Mouse (Mus musculus): ENCODE measurements around the gene Scaf8. TPM values are rescaled to one million over a fixed set of nuclear protein-coding genes. Genes with fewer than 3 reads are reported as not detected.

The Scaf8 gene
- total RNA-seq, 2 experiments from 2014 or later, result 52.9 to 61.2 TPM

- ATAC-seq (replicated peaks; ENCODE audit: low FRiP score, low TSS enrichment, poor library complexity, severe bottlenecking), result no peak
These were observed 128.9 kb downstream of the Scaf8 start for GRCm38 (mm10) chr17:3243672-3244071.

- no peak for ATAC-seq (replicated peaks; ENCODE audit: low FRiP score, low TSS enrichment, poor library complexity, severe bottlenecking)
These were observed 130.3 kb downstream of the Scaf8 start for GRCm38 (mm10) chr17:3244881-3245739.

- ATAC-seq (replicated peaks; ENCODE audit: low FRiP score, low TSS enrichment, poor library complexity, severe bottlenecking), result peak; percentile 92
These were observed 132.0 kb downstream of the Scaf8 start for GRCm38 (mm10) chr17:3246665-3247370.

Other genes starting within 250 kb of the Scaf8 start
- 1.3 and 2.0 TPM in 2 replicates for gene Tiam2, start 211.6 kb downstream of the Scaf8 start, total RNA-seq (2014; fragmentation: Nextera tagmentation)
- 1.1 and 3.0 TPM in 2 replicates for gene Tiam2, start 211.6 kb downstream of the Scaf8 start, total RNA-seq (2017)